ENCODE assay signal across 10 mouse cellular contexts in the genomic region with DNA sequence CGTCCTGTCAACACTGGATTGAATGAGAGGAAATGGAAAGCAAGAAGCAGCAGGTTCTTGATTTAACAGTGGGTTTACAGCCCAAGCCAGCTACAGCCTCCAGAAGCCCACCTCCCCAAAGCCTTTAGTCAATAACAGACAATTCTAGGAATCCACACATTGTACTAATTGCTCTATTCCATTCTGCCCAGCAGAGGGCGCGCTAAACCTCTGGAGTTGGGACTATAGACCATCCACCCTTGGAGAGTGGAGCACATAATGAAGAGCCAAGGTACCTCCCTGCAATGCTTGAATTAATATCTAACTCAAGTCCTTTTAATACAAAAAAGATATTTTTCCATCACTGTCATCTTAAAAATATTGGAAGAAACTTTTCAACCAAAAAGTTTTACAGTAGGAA. TPM values are rescaled to one million over a fixed set of nuclear protein-coding genes. Genes with fewer than 3 reads are reported as not detected.
DNase-seq lines count a peak whose midpoint lies in the region; ATAC-seq and TF ChIP-seq lines count a peak whose summit lies in the region.
"Had no signal": no experiment of that assay in that cellular context is flagged by ENCODE, and none has a peak within 500 bp of the region (broad histone marks: within the 10 kb centered on the region; RNA-seq: fewer than 3 reads in every experiment).

No protein-coding gene starts in this region.

- no peak overlapping the region for H3K4me3 ChIP-seq in E14TG2a.4 (replicated peaks; ENCODE audit: low read length)
- H3K4me3 ChIP-seq in kidney, embryonic 15.5 days (replicated peaks) = no peak overlapping the region
- H3K4me3 ChIP-seq: embryonic facial prominence, embryonic 15.5 days; limb, embryonic 13.5 days had no signal

- no peak overlapping the region for H3K9ac ChIP-seq in kidney, embryonic 15.5 days
- H3K9ac ChIP-seq: embryonic facial prominence, embryonic 15.5 days; limb, embryonic 13.5 days had no signal

- 0 out of 2 replicates have a peak, but pooled peaks have one; percentile 62 for ATAC-seq in kidney, embryonic 15.5 days (replicated peaks; ENCODE audit: low FRiP score)

- WGBS in kidney, embryonic 15.5 days = 25% methylated on average over 3 of the region's 3 CpGs

- no peaks in the 10 kb centered on the region for H3K36me3 ChIP-seq in E14TG2a.4 (ENCODE audit: insufficient read depth, low read length)
- H3K36me3 ChIP-seq in kidney, embryonic 15.5 days = no peaks in the 10 kb centered on the region
- H3K36me3 ChIP-seq: embryonic facial prominence, embryonic 15.5 days; limb, embryonic 13.5 days had no signal

- DNase-seq in kidney, adult 18-20 months = peak; percentile 52
- no peak for DNase-seq in kidney, adult 11 months
- DNase-seq in adipocyte (ENCODE audit: low spot score) = peak; percentile 56
- peak; percentile 16 for DNase-seq in lung, postnatal 10 days
- no peak for DNase-seq in Muller cell, postnatal 12 days (ENCODE audit: inconsistent ontology term)

- no peaks in the 10 kb centered on the region for H3K9me3 ChIP-seq in E14TG2a.4 (ENCODE audit: low read length)
- no peaks in the 10 kb centered on the region for H3K9me3 ChIP-seq in kidney, embryonic 15.5 days (replicated peaks)
- H3K9me3 ChIP-seq: embryonic facial prominence, embryonic 15.5 days; limb, embryonic 13.5 days had no signal

- peak; percentile 59 for TF ChIP-seq CTCF in E14TG2a.4 (conservative IDR thresholded peaks at IDR 0.05; ENCODE audit: low read length)

- H3K4me2 ChIP-seq in kidney, embryonic 15.5 days = no peak overlapping the region
- H3K4me2 ChIP-seq: embryonic facial prominence, embryonic 15.5 days; limb, embryonic 13.5 days had no signal

- no peaks in the 10 kb centered on the region for H3K4me1 ChIP-seq in E14TG2a.4 (replicated peaks; ENCODE audit: low read depth, low read length)
- H3K4me1 ChIP-seq in kidney, embryonic 15.5 days = no peaks in the 10 kb centered on the region
- H3K4me1 ChIP-seq: embryonic facial prominence, embryonic 15.5 days; limb, embryonic 13.5 days had no signal

- no peak overlapping the region for H3K27ac ChIP-seq in kidney, embryonic 15.5 days
- H3K27ac ChIP-seq: embryonic facial prominence, embryonic 15.5 days; limb, embryonic 13.5 days had no signal

- H3K27me3 ChIP-seq in E14TG2a.4 (ENCODE audit: insufficient read depth, low read length) = no peaks in the 10 kb centered on the region
- H3K27me3 ChIP-seq in kidney, embryonic 15.5 days = no peaks in the 10 kb centered on the region
- H3K27me3 ChIP-seq: embryonic facial prominence, embryonic 15.5 days; limb, embryonic 13.5 days had no signal

RNA-seq across cellular contexts. Expression of a gene that starts 23.0 kb away (rescaled TPM):
- not detected in 2 replicates for polyA plus RNA-seq in kidney, embryonic 15.5 days (2015; fragmentation: Nextera tagmentation; extraction: Ambion mirVana)
- polyA plus RNA-seq: limb, embryonic 13.5 days; spleen, adult 2 months had no signal

RNA-seq across cellular contexts. Expression of a gene that starts 29.8 kb away (rescaled TPM):
- not detected in 2 replicates for polyA plus RNA-seq in kidney, embryonic 15.5 days (2015; fragmentation: Nextera tagmentation; extraction: Ambion mirVana)
- polyA plus RNA-seq: limb, embryonic 13.5 days; spleen, adult 2 months had no signal

RNA-seq across cellular contexts. Expression of a gene that starts 33.0 kb away (rescaled TPM):
- polyA plus RNA-seq in kidney, embryonic 15.5 days (2015; fragmentation: Nextera tagmentation; extraction: Ambion mirVana) = not detected in 2 replicates
- polyA plus RNA-seq: spleen, adult 2 months had no signal

RNA-seq across cellular contexts. Expression of a gene that starts 41.3 kb away (rescaled TPM):
- polyA plus RNA-seq in kidney, embryonic 15.5 days (2015; fragmentation: Nextera tagmentation; extraction: Ambion mirVana) = not detected in 2 replicates
- polyA plus RNA-seq: spleen, adult 2 months had no signal

RNA-seq across cellular contexts. Expression of a gene that starts 51.9 kb away (rescaled TPM):
- not detected in 2 replicates for polyA plus RNA-seq in kidney, embryonic 15.5 days (2015; fragmentation: Nextera tagmentation; extraction: Ambion mirVana)
- polyA plus RNA-seq: limb, embryonic 13.5 days; spleen, adult 2 months had no signal

Comparison
In these comparisons a context has a peak if more than half of its experiments do, and no peak if none do; other contexts are left out.
1. DNase-seq: peak in kidney, adult 18-20 months (single experiment), adipocyte (single experiment) and lung, postnatal 10 days (single experiment); none in kidney, adult 11 months (single experiment) and Muller cell, postnatal 12 days (single experiment).